Mouse (Mus musculus): ENCODE measurements at regions not wholly inside any gene's neighbourhood (a gene's known extent, or its start where the extent isn't known, plus 50 kb on each side); places are given as distances from the start of the nearest gene placed in this dataset.

- peaks cover 11% of the 10 kb centered on the region for H3K4me1 ChIP-seq (ENCODE audit: control insufficient read depth, insufficient read depth, low read length)
- 64% methylated on average over 3 of the region's 3 CpGs for WGBS
- no peaks in the 10 kb centered on the region for H3K36me3 ChIP-seq (ENCODE audit: control insufficient read depth, insufficient read depth, low read length)
- no peak overlapping the region for H3K9ac ChIP-seq (ENCODE audit: low read depth, low read length)
- H3K4me2 ChIP-seq (replicated peaks; ENCODE audit: low read depth, low read length), result no peak overlapping the region
- no peak for ATAC-seq (ENCODE audit: low FRiP score, low TSS enrichment)
- no peaks in the 10 kb centered on the region for H3K9me3 ChIP-seq (ENCODE audit: control insufficient read depth, low read length)
- no peaks in the 10 kb centered on the region for H3K27me3 ChIP-seq (ENCODE audit: control insufficient read depth, insufficient read depth, low read length)
- H3K27ac ChIP-seq (ENCODE audit: low read depth, low read length), result no peak overlapping the region
- H3K4me3 ChIP-seq (ENCODE audit: low read length), result no peak overlapping the region
Observed at GRCm38 (mm10) chr2:19145412-19145811, 53.7 kb upstream of the Armc3 start.

GRCm38 (mm10) chr2:19145881-19146280 lies 53.2 kb upstream of the Armc3 start:
- no peak overlapping the region for H3K9ac ChIP-seq (ENCODE audit: low read depth, low read length)
- H3K27me3 ChIP-seq (ENCODE audit: control insufficient read depth, insufficient read depth, low read length), result no peaks in the 10 kb centered on the region
- no peaks in the 10 kb centered on the region for H3K9me3 ChIP-seq (ENCODE audit: control insufficient read depth, low read length)
- no peak overlapping the region for H3K27ac ChIP-seq (ENCODE audit: low read depth, low read length)
- WGBS, result 69% methylated on average over 2 of the region's 2 CpGs
- ATAC-seq (ENCODE audit: low FRiP score, low TSS enrichment), result 0 out of 2 replicates have a peak, but pooled peaks have one; percentile 60
- H3K4me3 ChIP-seq (ENCODE audit: low read length), result no peak overlapping the region
- H3K4me2 ChIP-seq (replicated peaks; ENCODE audit: low read depth, low read length), result no peak overlapping the region
- H3K36me3 ChIP-seq (ENCODE audit: control insufficient read depth, insufficient read depth, low read length), result no peaks in the 10 kb centered on the region
- H3K4me1 ChIP-seq (ENCODE audit: control insufficient read depth, insufficient read depth, low read length), result peaks cover 11% of the 10 kb centered on the region

- Histone ChIP-seq H3K27ac (ENCODE audit: low read depth, low read length) (no peak overlapping the region), H3K27me3 (ENCODE audit: control insufficient read depth, insufficient read depth, low read length) (no peaks in the 10 kb centered on the region), H3K9me3 (ENCODE audit: control insufficient read depth, low read length) (no peaks in the 10 kb centered on the region), H3K9ac (ENCODE audit: low read depth, low read length) (no peak overlapping the region), H3K4me2 (replicated peaks; ENCODE audit: low read depth, low read length) (no peak overlapping the region), H3K4me3 (ENCODE audit: low read length) (no peak overlapping the region), H3K4me1 (ENCODE audit: control insufficient read depth, insufficient read depth, low read length) (peaks cover 11% of the 10 kb centered on the region), H3K36me3 (ENCODE audit: control insufficient read depth, insufficient read depth, low read length) (no peaks in the 10 kb centered on the region)
- WGBS, result 19% methylated on average over 6 of the region's 6 CpGs
- ATAC-seq (ENCODE audit: low FRiP score, low TSS enrichment), result 0 out of 2 replicates have a peak, but pooled peaks have one; percentile 35
Observed at GRCm38 (mm10) chr2:19146289-19146688, 52.8 kb upstream of the Armc3 start.

GRCm38 (mm10) chr2:19148812-19149211 lies 50.3 kb upstream of the Armc3 start:
- Histone ChIP-seq H3K36me3 (ENCODE audit: control insufficient read depth, insufficient read depth, low read length) (no peaks in the 10 kb centered on the region), H3K27me3 (ENCODE audit: control insufficient read depth, insufficient read depth, low read length) (no peaks in the 10 kb centered on the region), H3K27ac (ENCODE audit: low read depth, low read length) (no peak overlapping the region), H3K9me3 (ENCODE audit: control insufficient read depth, low read length) (no peaks in the 10 kb centered on the region), H3K4me2 (replicated peaks; ENCODE audit: low read depth, low read length) (no peak overlapping the region), H3K9ac (ENCODE audit: low read depth, low read length) (no peak overlapping the region), H3K4me1 (ENCODE audit: control insufficient read depth, insufficient read depth, low read length) (peaks cover 11% of the 10 kb centered on the region), H3K4me3 (ENCODE audit: low read length) (no peak overlapping the region)
- WGBS, result 58% methylated on average over 5 of the region's 5 CpGs
- ATAC-seq (ENCODE audit: low FRiP score, low TSS enrichment), result no peak

All from kidney, embryonic 14.5 days (tissue).